Mouse (Mus musculus): Measurements from ENCODE around the gene Spsb1. TPM values are rescaled to one million over a fixed set of nuclear protein-coding genes. Genes with fewer than 3 reads are reported as not detected.

Spsb1 gene
- polyA plus RNA-seq, 1 experiment from 2014 or later = 4.0 TPM

DNA sequence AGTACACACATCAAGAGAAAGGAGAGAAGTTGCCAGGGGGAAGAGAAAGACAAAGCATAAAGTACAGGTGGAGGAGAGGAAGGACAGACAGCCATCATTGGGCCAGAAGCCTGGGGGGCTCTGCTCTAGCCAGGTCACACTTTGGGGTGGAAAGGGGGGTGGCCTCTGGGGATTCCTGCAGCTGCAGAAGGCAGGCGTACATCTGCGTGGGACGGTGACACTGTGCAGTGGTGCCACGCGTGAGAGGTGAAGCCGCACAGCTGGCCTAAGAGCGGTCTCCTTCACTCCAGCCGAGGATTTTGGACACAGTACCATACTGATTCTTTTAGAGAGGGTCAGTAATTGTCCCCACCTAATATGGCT is 37.8 kb upstream of the Spsb1 start:
- H3K4me1 ChIP-seq (replicated peaks) = peaks cover 27% of the 10 kb centered on the region
- no peak overlapping the region for H3K4me3 ChIP-seq (replicated peaks)
- no peak overlapping the region for H3K9ac ChIP-seq (replicated peaks)
- ATAC-seq = no peak
- H3K27me3 ChIP-seq = peaks cover 16% of the 10 kb centered on the region
- no peaks in the 10 kb centered on the region for H3K36me3 ChIP-seq
- no peaks in the 10 kb centered on the region for H3K9me3 ChIP-seq
- 92% methylated on average over 8 of the region's 8 CpGs for WGBS
- no peak overlapping the region for H3K4me2 ChIP-seq (replicated peaks)
- H3K27ac ChIP-seq = no peak overlapping the region

DNA sequence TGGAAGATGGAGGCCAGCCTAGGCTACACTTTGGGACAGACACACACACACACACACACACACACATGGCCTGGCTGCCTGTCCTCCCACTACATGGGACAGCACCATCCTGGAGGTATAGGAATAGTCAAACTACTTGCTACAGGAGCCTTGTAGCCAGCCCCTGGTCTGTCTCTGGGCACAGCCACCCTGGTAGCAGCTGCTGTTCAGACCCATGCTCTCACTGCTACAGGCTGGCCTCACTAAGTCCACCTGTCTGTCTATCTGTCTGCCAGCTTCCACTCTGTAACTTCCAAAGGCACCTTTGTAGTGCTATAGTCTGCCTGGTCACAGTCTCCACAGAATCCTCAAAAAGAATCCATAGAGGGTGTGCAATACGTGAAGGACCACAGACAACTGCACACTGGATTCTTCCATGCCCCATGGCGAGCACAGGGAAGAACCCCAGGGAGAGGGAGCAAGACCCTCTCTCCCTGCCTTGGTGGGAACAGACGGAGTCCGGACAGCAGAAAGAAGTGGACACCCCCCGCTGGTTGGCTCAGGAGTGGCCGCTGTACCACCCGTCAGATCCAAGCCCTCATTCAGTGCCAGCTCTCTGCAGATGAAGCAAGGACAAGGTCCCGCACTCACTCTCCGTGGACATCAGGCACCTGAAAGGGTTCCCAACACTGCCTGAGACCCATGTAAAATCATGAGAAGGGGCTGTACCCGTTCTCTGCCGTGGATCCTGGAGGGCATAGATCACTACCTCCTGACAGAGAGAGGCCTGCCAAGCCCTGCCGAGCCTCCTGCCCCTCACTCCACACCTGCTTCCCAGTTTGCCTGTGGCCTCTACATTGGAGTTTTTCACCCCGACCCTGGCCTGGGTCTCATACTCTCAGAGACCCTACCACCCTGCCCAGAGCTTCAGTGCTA is 37.2 kb upstream of the Spsb1 start:
- peaks cover 27% of the 10 kb centered on the region for H3K4me1 ChIP-seq (replicated peaks)
- H3K27me3 ChIP-seq = peaks cover 16% of the 10 kb centered on the region
- 75% methylated on average over 13 of the region's 13 CpGs for WGBS
- no peak overlapping the region for H3K9ac ChIP-seq (replicated peaks)
- no peak overlapping the region for H3K4me3 ChIP-seq (replicated peaks)
- no peaks in the 10 kb centered on the region for H3K9me3 ChIP-seq
- no peak overlapping the region for H3K27ac ChIP-seq
- no peak for ATAC-seq
- no peaks in the 10 kb centered on the region for H3K36me3 ChIP-seq
- H3K4me2 ChIP-seq (replicated peaks) = no peak overlapping the region

DNA sequence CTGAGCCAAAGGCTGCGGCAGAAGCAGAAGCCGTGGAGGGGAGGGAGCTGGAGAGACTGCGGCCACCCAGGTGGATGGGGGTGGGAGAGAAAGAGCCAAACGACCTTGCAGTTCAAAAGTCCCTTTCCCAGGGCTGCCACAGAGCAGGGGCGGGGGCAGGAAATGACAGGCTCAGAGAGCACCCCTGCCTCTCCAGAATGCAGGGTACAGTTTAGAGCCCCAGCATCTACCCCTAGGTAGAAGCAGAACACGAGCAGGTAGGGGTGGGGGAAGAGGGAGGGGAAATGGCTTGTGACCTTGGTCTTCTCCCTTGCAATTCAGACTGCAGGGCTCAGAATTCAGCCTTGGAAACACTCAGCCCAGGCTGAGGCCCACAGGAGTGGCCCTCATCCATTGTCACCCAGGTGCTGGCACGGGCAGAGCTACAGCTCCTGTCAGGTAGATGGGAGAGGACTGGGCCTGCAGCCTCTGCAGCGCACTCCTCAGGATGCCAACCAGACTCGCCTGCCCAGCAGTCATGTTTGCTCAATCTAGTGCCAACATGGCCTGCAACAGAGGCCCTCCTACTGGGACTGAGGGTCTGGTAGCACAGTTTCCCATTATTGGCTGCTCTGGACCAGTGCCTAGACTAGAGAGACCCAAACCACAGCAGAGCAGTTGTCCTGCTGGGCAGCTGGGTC is 36.3 kb upstream of the Spsb1 start:
- Histone ChIP-seq H3K9ac (replicated peaks) (no peak overlapping the region; the same call in 1 of the 2 replicates), H3K27me3 (peaks cover 16% of the 10 kb centered on the region), H3K4me2 (replicated peaks) (no peak overlapping the region), H3K27ac (no peak overlapping the region), H3K4me3 (replicated peaks) (no peak overlapping the region), H3K4me1 (replicated peaks) (peaks cover 27% of the 10 kb centered on the region), H3K9me3 (no peaks in the 10 kb centered on the region), H3K36me3 (no peaks in the 10 kb centered on the region)
- ATAC-seq = no peak
- WGBS = 32% methylated on average over 9 of the region's 9 CpGs

DNA sequence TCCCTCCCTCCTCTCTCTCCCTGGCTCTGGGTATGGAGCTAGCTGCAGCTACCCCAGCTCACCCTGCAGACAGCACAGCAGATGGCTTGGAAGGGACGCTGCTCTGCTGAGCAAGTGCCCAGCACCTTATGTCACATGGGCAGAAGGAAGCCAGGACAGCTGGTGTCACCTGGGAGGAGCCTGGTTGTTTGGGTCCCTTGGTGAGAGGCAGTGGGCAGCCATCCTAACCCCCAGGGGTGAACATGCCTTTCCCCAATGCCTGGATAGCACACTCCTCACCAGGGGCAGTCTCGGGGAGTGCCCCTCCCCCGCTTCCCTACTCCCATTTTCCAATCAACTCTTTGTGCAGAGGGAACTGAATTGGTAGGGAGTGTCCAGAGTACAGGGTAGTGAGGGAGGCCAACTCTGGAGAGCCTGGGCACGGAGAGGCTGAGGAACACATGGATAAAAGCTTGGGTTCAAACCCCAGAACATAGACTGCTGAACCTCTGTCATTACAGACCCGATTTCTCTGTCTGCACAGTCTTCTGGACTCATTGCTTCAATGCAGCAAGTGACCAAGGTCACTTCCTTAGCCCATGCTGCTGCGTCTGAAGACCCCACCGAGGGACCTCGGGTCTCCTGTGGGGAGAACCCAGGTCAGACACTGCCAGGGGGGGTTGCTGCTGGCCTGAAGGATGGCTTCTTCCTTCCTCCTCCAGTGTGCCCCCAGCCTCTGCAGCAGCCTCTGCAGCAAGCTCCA is 35.5 kb upstream of the Spsb1 start:
- 10% methylated on average over 8 of the region's 8 CpGs for whole genome bisulfite sequencing
- Histone ChIP-seq H3K4me1 (replicated peaks) (peaks cover 27% of the 10 kb centered on the region), H3K4me3 (replicated peaks) (no peak overlapping the region), H3K36me3 (no peaks in the 10 kb centered on the region), H3K27me3 (peaks cover 16% of the 10 kb centered on the region), H3K27ac (no peak overlapping the region), H3K9ac (replicated peaks) (no peak overlapping the region; the same call in 1 of the 2 replicates), H3K9me3 (no peaks in the 10 kb centered on the region), H3K4me2 (replicated peaks) (no peak overlapping the region)
- ATAC-seq = peak; percentile 70

DNA sequence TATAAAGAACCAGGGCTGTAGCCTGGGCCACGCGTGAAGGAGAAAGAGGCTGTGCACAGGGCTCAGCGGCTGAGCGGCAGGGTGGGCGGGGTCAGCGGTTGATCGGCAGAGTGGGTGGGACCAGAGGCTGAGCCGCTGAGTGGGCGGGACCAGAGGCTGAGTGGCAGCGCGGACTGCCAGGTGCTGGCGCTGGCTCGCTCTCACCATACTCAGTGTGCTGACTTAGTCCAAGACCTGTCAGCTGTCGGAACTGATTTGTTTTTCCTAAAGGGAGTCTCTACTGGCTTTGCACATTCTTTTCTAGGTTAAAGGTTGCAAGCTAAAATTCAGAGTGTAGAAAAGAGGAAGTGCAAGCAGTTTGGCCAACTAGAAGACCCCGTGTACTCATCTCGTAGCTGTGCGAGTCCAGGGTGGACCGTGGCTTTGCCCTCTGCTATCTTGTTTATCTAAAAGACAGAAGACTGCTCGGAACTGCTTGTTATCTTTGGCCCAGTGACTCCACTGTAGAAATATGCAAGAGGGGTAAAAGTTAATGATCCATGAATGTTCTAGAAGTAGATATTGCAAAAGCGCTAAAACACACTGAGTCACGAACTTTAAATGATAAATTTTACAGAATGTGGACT is 34.2 kb upstream of the Spsb1 start:
- WGBS = 11% methylated on average over 21 of the region's 21 CpGs
- peak overlapping the region; percentile 21 for H3K4me3 ChIP-seq (replicated peaks)
- H3K9ac ChIP-seq (replicated peaks) = peak overlapping the region; percentile 34; the same call in 1 of the 2 replicates
- H3K4me1 ChIP-seq (replicated peaks) = peaks cover 27% of the 10 kb centered on the region
- H3K9me3 ChIP-seq = no peaks in the 10 kb centered on the region
- H3K4me2 ChIP-seq (replicated peaks) = peak overlapping the region; percentile 52
- H3K27me3 ChIP-seq = peaks cover 16% of the 10 kb centered on the region
- H3K36me3 ChIP-seq = no peaks in the 10 kb centered on the region
- H3K27ac ChIP-seq = peak overlapping the region; percentile 14; the same call in 1 of the 2 replicates
- ATAC-seq = peak; percentile 93

DNA sequence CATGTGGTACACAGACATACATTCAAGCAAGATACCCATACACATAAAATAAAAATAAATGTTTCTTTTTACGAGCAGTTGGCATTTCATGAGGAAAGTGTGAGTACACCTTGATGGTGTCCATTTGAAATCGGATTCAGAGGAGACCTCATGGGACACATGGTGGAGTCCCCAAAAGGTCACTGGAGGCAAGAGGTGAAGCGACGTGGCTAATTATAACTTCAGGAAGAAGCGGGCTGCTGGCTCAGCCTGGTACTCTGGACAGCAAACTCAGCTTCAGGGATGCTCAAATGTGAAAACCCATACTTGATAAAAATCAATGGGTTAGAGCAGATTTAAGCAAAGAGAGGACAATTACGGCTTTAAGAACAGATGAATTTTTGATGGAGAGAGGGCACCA is 33.5 kb upstream of the Spsb1 start:
- ATAC-seq = no peak
- peaks cover 16% of the 10 kb centered on the region for H3K27me3 ChIP-seq
- peak overlapping the region; percentile 52 for H3K4me2 ChIP-seq (replicated peaks)
- H3K4me3 ChIP-seq (replicated peaks) = peak overlapping the region; percentile 21
- peaks cover 27% of the 10 kb centered on the region for H3K4me1 ChIP-seq (replicated peaks)
- 0 out of 2 replicates have a peak overlapping the region, but pooled peaks have one; percentile 14 for H3K27ac ChIP-seq
- H3K9me3 ChIP-seq = no peaks in the 10 kb centered on the region
- H3K9ac ChIP-seq (replicated peaks) = no peak overlapping the region
- 73% methylated on average over 6 of the region's 6 CpGs for WGBS
- no peaks in the 10 kb centered on the region for H3K36me3 ChIP-seq

DNA sequence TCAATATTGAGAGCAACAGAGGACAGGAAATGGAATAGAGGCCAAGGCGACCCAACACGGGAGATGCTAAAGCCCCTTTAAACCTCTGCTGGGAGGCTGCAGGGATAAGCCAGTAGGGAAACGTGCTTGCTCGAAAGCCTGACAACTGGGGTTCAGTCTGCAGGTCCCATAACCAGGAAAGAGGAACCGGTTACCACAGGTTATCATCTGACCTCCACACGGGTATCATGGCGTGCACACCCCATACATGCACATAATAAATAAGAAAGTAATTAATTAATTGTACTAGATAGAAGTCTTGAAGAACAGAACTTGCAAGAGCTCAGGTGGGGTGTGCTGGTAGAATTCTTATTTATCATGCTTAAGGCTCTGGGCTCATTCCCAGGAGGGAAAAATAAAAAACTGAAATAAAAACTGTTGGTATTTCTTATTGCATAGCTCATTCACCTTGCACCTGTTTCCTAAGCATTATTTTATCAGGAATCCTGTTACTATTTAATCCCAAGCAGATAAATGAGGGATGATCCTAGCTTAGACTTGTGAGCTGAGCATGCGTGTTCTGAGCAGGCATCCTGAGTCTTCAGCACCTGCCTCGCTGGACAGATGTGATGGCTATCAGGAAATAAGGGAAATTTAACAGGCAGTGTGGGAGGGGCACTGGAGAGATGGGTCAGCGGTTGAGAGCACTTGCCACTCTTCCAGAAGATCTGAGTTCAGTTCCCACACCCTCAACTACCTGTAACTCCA is 32.0 kb upstream of the Spsb1 start:
- Histone ChIP-seq H3K9ac (replicated peaks) (no peak overlapping the region), H3K9me3 (no peaks in the 10 kb centered on the region), H3K36me3 (no peaks in the 10 kb centered on the region), H3K4me1 (replicated peaks) (peaks cover 27% of the 10 kb centered on the region), H3K4me3 (replicated peaks) (no peak overlapping the region), H3K27ac (no peak overlapping the region), H3K4me2 (replicated peaks) (no peak overlapping the region), H3K27me3 (peaks cover 16% of the 10 kb centered on the region)
- 75% methylated on average over 10 of the region's 10 CpGs for WGBS
- no peak for ATAC-seq

DNA sequence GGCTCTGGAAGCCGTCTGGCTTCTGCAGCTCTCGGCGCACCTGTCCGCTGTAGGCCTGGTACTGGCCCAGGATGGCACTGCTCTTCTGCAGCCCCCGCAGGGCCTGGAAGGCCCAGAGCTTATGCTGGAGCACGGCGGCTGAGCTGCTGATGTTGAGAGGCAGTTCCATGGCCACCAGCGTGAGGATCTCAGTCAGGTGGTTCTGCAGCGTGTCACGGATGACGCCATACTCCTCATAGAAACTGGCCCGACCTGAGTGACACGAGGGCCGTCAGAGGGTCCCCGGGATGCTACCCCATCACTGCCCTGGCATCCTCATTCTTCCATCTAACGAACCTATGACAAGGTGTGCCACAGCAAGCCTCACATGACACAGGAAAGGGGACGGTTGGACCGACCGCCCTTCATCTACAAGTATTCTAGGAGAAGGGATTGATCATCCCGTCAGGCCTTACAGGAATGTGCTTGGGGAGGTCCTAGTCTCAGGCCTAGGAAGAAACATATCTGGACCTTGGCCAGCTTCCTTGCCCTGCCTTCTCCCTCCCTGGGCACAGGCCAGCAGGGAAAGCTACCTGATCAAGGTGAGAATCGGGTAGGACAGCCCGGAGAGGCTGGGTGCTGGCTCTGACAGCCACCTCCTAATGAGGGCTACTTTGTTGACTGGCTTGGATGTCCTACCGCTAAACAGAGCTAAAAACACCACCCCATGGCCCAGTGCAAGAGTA is 29.2 kb upstream of the Spsb1 start:
- H3K4me2 ChIP-seq (replicated peaks) = no peak overlapping the region
- no peak for ATAC-seq
- no peaks in the 10 kb centered on the region for H3K9me3 ChIP-seq
- WGBS = 92% methylated on average over 23 of the region's 23 CpGs
- H3K4me3 ChIP-seq (replicated peaks) = no peak overlapping the region
- no peak overlapping the region for H3K9ac ChIP-seq (replicated peaks)
- no peak overlapping the region for H3K27ac ChIP-seq
- peaks cover 14% of the 10 kb centered on the region for H3K4me1 ChIP-seq (replicated peaks)
- no peaks in the 10 kb centered on the region for H3K36me3 ChIP-seq
- peaks cover 1% of the 10 kb centered on the region; the same call in 1 of the 2 replicates for H3K27me3 ChIP-seq

DNA sequence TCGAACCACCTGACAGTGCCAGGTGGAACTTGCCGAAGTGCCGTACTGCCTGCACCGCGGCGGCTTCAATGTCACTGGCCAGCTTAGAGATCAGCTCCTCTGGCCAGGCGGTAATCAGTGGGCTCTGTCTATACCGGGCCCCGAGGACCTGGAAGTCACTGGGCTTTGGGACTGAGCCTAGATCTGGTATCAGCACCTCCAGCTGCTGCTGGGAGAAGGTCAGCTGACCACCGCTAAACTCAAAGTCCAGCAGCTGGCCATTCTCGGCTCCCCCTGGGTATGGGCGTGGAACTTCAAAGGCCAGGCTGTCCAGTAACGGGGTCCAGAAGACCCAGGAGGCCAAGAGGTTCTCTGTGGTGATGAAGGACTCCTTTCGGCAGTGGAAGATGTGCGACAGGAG is 27.3 kb upstream of the Spsb1 start:
- Histone ChIP-seq H3K36me3 (no peaks in the 10 kb centered on the region), H3K9me3 (no peaks in the 10 kb centered on the region), H3K27me3 (peaks cover 5% of the 10 kb centered on the region; the same call in 1 of the 2 replicates), H3K9ac (replicated peaks) (no peak overlapping the region), H3K27ac (no peak overlapping the region), H3K4me2 (replicated peaks) (no peak overlapping the region), H3K4me1 (replicated peaks) (peaks cover 16% of the 10 kb centered on the region), H3K4me3 (replicated peaks) (no peak overlapping the region)
- no peak for ATAC-seq
- WGBS = 86% methylated on average over 15 of the region's 15 CpGs

DNA sequence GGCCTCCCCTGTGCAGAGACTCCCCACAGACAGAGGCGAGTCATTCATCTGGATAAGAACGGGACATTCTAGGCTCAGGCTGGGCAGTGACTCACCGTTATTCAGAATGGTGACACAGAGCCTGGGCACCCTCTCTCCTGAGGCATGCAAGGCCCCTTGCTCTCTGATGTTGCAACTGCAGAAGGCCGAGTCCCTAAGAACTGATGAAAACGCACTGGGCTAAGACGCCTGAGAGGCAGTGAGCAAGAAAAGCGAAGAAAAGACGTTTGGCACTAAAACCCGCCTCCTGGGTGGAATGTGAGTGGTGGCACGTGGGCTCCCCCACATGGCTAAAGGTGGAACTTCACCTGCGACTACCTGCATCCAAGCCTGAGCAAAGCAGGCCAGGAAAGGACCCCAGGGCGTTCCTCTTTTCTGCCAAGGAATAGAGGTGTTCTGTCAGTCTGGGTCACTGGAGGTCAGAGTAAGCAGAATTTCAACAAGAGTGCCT is 25.0 kb upstream of the Spsb1 start:
- Histone ChIP-seq H3K27ac (no peak overlapping the region), H3K4me1 (replicated peaks) (peaks cover 16% of the 10 kb centered on the region), H3K9me3 (no peaks in the 10 kb centered on the region), H3K4me2 (replicated peaks) (peak overlapping the region; percentile 45), H3K4me3 (replicated peaks) (0 out of 2 replicates have a peak overlapping the region, but pooled peaks have one; percentile 13), H3K36me3 (no peaks in the 10 kb centered on the region), H3K27me3 (peaks cover 5% of the 10 kb centered on the region; the same call in 1 of the 2 replicates), H3K9ac (replicated peaks) (peak overlapping the region; percentile 50; the same call in 1 of the 2 replicates)
- peak; percentile 53 for ATAC-seq
- WGBS = 1% methylated on average over 12 of the region's 12 CpGs

Measured in midbrain, embryonic 13.5 days (tissue).